Mouse (Mus musculus) NIH3T3 (cell line): ENCODE results near the gene Prb1.
"Not testable (repeated sequence)": the region's sequence is repeated elsewhere in the genome, so short reads cannot be mapped to it uniquely, and the experiment has no call there.

Source experiments
- DNase-seq: peaks from one replicate; pipeline ENCODE4 v3.0.0-alpha.2; 2012; ENCODE audit warnings: low read depth

The Prb1 gene

DNA sequence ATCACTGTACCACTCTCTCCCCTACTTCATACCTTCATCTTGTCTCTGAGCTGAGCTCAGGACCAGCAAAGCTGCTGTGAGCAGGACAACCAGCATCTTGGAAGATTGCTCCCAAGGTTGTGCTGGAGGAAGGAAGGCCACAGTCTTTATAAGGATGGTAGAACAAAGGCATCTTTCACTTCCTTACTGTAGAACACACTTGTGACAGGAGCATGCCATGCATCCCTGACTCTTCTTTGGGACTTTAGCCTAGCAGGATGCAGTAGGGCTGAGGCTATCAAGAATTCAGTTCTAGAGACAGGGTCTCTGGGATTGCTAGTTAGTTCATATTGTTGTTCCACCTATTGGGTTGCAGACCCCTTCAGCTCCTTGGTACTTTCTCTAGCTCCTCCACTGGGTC is at the start of gene Prb1:
Prb1 (minus strand) TSS at position 101 of the 400 bp plus-strand sequence.
- DNase-seq: not testable (repeated sequence)
